Mouse (Mus musculus): ENCODE measurements at regions not wholly inside any gene's neighbourhood (a gene's known extent, or its start where the extent isn't known, plus 50 kb on each side); places are given as distances from the start of the nearest gene placed in this dataset.

GRCm38 (mm10) chr10:117556027-117556789, 73.1 kb upstream of the Cpm start:
- DNase-seq (ENCODE audit: low spot score), result no peak

DNA sequence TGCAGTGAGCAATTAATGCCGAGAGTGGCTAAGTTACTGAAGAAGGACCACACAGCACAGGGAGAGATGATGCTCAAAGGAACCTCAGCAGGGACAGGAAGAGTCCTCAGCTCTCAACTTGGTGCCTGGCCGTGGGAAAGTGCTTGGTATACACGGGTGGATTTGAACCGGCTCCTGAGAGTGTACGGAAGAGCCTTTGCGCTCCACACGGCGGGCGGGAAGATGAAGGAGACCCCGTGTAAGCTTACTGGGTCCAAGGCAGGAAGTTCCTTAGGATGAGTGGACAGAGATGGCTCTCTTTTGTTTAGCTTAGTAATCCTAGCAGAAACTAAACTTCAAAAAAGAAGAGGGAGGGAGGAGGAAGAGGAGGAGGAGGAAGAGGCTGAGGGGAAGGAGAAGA, 73.8 kb upstream of the Cpm start:
- DNase-seq (ENCODE audit: low spot score), result no peak

DNA sequence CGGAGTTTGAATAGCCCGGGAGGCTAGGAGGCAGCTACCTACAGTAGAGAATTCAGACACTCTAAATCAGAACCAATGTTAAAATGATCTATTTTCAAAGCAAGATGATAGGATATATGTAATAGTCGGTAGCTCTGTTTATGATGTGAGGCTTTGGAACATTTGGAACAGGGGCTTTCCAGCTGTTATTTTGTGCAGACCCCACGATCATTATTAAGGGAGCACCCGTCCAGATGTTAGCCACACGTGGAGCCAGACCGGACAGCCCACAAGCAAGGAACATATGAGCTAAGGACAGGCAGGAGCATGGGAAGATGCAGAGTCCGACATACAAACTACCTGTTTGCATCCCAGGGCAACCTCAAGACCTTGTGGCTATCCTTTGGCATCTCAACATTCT, 74.3 kb upstream of the Cpm start:
- DNase-seq (ENCODE audit: low spot score), result no peak

DNA sequence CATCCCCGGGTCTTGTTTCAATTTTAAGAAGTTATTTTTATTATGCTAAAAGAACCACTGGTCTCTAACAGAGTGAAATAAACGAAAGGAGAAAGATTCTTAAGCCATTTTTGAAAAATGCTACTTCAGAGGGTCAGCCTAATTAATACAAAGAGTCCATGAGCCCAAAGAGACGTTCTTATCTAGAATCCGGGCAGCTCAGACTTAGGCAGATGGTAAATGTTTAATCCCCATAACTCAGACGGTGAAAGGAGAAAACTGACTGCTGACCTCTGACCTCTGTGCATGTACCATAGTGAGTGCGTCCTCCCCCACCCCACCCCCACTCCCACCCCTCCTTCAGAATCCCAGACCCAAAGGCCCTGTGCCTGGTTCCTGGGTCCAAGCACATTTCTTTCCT, 74.8 kb upstream of the Cpm start:
- DNase-seq (ENCODE audit: low spot score), result no peak

GRCm38 (mm10) chr10:117553211-117554186, 75.8 kb upstream of the Cpm start:
- no peak for DNase-seq (ENCODE audit: low spot score)

- DNase-seq (ENCODE audit: low spot score), result no peak
These were observed 77.1 kb upstream of the Cpm start for GRCm38 (mm10) chr10:117552049-117552652.

DNA sequence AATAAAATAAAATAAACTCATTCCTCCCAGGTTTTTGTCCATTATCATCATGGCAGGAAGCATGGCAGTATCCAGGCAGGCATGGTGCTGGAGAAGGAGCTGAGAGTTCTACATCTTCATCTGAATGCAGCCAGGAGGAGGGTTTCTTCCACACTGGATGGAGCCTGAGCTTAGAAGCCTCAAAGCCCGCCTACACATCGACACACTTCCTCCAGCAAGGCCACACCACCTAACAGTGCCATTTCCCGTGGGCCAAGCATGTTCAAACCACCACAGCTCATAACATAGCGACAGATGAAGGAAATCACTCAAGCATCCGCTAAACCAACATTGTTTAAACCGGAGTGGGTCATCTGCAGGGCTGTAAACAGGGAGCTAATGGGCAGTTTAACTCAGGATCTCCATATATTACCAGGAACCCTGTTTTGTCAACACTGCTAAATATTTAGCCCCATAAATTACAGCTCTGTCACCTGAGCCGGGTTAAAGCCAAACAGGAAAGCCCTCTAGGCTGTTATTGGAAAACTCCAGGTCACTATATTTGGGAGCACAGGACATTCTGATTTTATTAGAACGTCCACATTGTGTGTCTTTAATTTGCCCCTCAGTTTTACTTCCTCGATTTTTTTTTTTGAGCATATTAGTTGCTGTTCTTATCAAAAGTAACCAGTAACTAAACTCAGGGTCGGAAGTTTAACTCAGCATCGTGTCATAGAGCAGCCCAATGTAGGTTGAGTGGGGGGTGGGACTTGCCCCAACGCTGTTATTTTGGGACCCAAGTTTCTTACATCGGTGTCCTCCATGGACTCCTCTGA, 77.9 kb upstream of the Cpm start:
- no peak for DNase-seq (ENCODE audit: low spot score)

DNA sequence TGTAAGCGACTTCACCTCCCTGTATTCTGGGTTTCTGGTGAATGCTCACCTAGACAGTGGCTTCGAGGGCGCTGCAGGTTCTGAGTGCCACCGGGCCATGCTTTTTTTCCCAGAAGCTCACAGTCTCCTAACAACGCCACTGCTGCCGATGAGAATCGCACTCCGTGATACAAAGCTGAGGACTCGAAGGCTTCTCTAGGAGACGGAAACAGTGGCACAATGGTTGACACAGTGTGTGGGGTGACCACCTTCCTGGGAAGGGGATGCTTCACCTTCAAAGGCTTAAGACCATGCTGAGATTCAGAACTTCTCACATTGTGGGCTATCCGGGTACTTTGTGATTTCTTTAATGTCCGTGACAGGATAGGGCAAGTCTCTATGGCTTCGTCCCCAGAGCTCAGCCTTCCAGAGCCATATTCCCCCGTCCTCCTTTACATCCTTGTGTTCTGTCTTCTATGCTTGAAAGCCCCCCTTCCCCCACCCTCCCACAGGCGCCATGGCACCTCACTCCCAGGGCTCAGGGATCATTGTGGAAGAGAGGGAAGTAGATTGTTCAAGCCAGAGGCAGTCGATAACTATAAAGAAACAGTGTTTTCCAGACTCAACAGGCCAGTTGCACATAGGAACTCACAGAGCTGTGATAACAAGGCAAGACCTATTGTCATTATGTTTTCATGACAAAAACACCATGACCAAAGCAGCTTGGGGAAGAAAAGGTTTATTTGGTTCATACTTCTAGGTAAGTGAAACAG, 79.3 kb upstream of the Cpm start:
- no peak for DNase-seq (ENCODE audit: low spot score)

DNA sequence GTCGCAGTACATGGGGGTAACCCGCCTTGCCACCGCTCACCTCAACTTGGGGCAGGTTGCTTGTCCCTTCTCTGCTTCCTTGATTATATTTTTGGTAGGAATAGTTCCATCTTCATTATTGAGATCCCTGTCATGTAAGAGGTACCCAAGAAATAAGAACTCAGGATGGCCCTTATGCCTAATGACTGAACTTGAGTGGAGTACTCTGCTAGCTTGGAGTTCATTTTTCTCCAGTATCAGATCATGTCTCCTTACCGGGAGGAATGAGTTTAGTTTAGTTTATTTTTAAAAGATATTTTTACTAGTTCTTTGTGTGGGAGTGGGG, 79.8 kb upstream of the Cpm start:
- no peak for DNase-seq (ENCODE audit: low spot score)

DNA sequence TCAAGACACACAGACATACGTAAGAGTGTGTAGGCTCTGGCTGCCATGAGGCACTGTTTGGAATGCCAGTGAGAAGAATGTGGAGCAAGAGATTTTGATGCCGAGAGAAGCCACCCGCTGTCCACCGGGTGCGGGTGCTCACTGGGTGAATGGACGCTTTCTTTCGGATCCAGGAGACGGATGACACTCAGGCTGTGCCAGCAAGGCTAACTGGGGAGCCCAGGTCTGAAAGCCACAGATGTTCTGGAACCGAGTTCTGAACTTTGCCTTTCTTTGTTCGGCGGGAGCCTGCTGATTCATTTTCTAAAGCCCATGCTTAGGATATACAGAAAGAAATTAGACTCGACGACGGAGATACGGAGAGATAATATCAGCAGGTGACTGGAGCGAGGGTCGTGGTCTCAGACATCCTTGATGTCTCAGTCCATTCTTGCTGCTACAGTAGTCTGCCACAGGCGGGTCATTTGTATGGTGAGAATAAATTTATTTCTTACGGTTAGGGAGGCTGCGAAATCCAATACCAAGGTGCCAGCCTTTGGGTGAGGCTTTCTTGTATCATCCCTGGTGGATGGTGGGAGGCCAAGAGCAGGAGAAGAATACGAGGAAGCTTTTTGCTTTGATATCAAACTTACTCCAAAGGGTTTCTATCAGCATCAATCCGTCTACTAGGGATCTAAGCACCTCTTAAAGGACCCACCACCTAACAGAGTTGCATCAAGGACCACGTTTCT, 80.4 kb upstream of the Cpm start:
- no peak for DNase-seq (ENCODE audit: low spot score)

GRCm38 (mm10) chr10:117548262-117548661, 81.0 kb upstream of the Cpm start:
- DNase-seq (ENCODE audit: low spot score), result no peak

DNA sequence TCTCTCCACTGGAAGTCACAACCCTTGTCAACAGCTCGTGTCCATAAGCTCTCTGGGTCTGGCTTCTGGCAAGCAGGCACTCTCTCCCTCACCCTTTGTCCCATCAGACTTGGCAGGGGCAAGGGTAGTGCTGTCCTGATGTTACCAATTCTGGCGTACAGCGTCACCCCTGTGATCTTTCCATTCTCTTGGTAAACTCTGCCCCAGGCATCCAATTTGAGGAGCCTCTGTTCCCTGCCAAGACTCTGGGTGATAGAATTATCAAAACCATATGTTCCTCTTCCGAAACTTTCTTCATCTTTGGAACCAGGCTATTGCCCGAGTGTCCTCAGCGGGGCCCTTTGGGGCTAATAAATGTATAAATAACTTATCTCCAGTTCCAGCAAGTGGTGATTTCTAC, 82.0 kb upstream of the Cpm start:
- DNase-seq (ENCODE audit: low spot score), result no peak

GRCm38 (mm10) chr10:117545842-117546631, 83.3 kb upstream of the Cpm start:
- no peak for DNase-seq (ENCODE audit: low spot score)

GRCm38 (mm10) chr10:117544680-117545546, 84.4 kb upstream of the Cpm start:
- DNase-seq (ENCODE audit: low spot score), result no peak

- DNase-seq (ENCODE audit: low spot score), result no peak
These were observed 85.2 kb upstream of the Cpm start for GRCm38 (mm10) chr10:117543995-117544679.

GRCm38 (mm10) chr10:117543696-117543950, 85.7 kb upstream of the Cpm start:
- DNase-seq (ENCODE audit: low spot score), result no peak

- no peak for DNase-seq (ENCODE audit: low spot score)
These were observed 86.2 kb upstream of the Cpm start for GRCm38 (mm10) chr10:117542886-117543695.

DNA sequence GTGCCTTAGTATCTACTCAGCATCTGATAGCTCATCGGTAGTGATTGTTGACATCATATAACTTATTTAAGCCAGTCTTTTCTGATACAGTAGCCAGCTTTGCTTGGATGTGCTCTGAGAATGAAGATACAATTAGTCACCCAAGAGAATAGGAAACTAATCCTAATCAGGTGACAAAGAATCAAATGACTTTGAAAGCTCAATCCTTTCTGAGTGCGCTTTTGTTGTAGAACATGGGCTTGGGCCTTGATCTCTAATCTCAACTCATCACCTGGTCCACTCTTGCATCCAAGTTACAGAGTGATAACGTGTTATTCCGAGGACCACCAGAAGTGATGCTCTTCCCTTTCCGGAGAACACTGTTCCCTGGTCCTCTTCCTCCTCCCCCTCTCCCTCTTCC, 86.9 kb upstream of the Cpm start:
- DNase-seq (ENCODE audit: low spot score), result no peak
